Mouse (Mus musculus): ENCODE data around the gene Gm9936. TPM values are rescaled to one million over a fixed set of nuclear protein-coding genes. Genes with fewer than 3 reads are reported as not detected.

The Gm9936 gene
- polyA plus RNA-seq, 1 experiment from 2014 or later = 0.28 TPM

DNA sequence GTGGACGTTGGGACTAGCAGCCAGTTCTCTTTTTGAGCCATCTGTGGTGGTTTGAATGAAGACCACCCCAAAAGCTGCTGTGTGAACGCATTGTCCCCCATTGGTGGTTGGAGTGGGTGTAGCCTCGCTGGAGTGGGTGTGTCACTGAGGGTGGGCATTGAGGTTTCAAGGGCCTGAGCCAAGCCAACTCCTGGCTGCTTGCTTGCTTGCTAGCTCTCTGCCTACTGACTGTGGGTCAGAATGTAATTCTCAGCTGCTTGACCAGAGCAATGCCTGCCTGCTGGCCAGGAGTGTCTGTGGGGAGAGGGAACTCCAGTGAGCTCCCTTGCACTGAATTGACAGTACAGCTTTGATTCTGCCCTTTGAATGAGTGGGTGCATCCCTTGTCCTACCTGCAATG lies 28.7 kb downstream of the Gm9936 start:
- Histone ChIP-seq H3K27me3 (no peaks in the 10 kb centered on the region), H3K4me1 (no peaks in the 10 kb centered on the region), H3K36me3 (no peaks in the 10 kb centered on the region), H3K9ac (no peak overlapping the region), H3K4me3 (no peak overlapping the region), H3K4me2 (replicated peaks) (no peak overlapping the region), H3K9me3 (no peaks in the 10 kb centered on the region), H3K27ac (no peak overlapping the region)
- WGBS = 68% methylated on average over 3 of the region's 3 CpGs
- no peak for ATAC-seq (ENCODE audit: low FRiP score, low read depth)

DNA sequence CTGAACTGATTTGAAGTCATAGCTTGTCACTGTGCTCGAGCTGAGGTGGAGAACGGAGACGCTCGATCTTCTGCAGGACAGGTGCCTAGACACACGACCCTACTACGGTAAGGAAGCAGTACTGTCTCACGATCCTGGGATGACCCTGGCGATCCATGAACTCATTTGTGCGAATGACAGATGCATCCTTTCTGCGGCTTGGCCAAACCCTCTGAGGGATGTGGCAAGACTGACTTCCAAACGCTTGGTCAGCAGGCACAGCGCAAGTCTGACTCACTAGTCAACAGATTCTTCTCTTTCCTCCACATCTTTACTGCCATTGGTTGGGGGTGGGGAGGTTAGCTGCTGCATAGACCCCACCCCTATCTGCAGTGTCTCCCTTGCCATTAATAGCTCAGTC lies 31.1 kb downstream of the Gm9936 start:
- H3K27me3 ChIP-seq = no peaks in the 10 kb centered on the region
- H3K9ac ChIP-seq = no peak overlapping the region
- H3K36me3 ChIP-seq = peaks cover under 1% of the 10 kb centered on the region; the same call in 1 of the 2 replicates
- no peak for ATAC-seq (ENCODE audit: low FRiP score, low read depth)
- H3K27ac ChIP-seq = no peak overlapping the region
- 88% methylated on average over 12 of the region's 12 CpGs for WGBS
- no peaks in the 10 kb centered on the region for H3K4me1 ChIP-seq
- H3K4me3 ChIP-seq = no peak overlapping the region
- no peak overlapping the region for H3K4me2 ChIP-seq (replicated peaks)
- H3K9me3 ChIP-seq = no peaks in the 10 kb centered on the region; the same call in 1 of the 2 replicates

DNA sequence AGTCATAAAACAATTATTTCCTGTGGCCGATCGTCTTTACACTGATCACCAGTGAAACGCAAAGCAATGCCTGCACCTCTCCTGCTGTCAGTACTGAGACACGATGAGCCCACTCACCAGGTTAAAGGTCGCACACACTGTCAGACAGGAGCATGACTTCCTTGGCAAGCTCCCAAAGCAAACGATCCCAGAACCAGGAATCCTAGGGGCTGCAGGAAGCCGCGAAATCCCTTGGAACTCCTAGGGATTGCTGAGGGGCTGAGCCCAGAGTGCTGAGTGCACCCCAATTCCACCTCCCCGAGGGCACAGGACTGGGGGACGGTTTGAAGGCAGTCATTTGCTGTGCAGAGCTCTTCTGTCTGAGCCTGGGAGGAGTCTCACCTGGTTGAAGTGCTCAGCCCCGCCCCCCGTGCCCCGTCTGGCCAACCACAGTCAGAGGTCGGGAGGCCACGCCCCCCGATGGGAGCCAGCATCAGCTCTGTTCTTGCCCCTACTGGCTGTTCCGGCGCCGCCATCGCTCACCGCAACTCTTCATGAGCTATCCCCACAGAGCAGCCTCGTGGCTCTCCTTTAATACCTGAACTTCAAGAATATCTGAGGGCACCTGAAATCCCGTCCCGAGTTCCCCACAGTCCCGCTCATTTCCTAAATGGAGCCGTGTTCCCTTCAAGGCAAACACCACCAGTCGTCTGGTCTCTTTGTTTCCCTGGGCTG lies 32.3 kb downstream of the Gm9936 start:
- Histone ChIP-seq H3K27me3 (no peaks in the 10 kb centered on the region), H3K9me3 (peaks cover 5% of the 10 kb centered on the region), H3K4me2 (replicated peaks) (peak overlapping the region; percentile 62), H3K36me3 (peaks cover 13% of the 10 kb centered on the region), H3K4me3 (peak overlapping the region; percentile 41), H3K9ac (peak overlapping the region; percentile 46), H3K27ac (peak overlapping the region; percentile 49; the same call in 1 of the 2 replicates), H3K4me1 (no peaks in the 10 kb centered on the region)
- ATAC-seq (ENCODE audit: low FRiP score, low read depth) = peak; percentile 86
- WGBS = 9% methylated on average over 27 of the region's 27 CpGs

DNA sequence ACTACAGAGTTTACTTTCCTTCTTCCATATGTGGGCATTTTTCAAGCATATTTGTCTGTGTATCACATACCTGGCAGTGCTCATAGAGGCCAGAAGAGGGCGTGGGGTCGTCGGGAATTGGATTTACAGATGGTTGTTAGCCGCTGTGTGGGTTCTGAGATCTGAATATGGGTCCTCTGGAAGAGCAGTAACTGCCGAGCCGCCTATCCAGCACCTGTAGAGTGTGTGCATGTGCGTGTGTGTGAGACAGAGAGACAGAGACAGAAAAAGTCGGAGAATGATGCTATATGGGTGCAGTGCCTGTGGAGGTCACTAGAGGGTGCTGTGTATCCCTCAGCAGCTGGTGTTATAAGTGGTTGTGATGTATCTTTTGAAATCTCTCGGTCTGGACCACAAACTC lies 34.3 kb downstream of the Gm9936 start:
- Histone ChIP-seq H3K27me3 (no peaks in the 10 kb centered on the region), H3K36me3 (peaks cover 21% of the 10 kb centered on the region), H3K27ac (no peak overlapping the region), H3K4me2 (replicated peaks) (peak overlapping the region; percentile 32; the same call in 1 of the 2 replicates), H3K9ac (no peak overlapping the region), H3K4me1 (no peaks in the 10 kb centered on the region), H3K9me3 (peaks cover 5% of the 10 kb centered on the region), H3K4me3 (no peak overlapping the region)
- 20% methylated on average over 9 of the region's 9 CpGs for WGBS
- no peak for ATAC-seq (ENCODE audit: low FRiP score, low read depth)

DNA sequence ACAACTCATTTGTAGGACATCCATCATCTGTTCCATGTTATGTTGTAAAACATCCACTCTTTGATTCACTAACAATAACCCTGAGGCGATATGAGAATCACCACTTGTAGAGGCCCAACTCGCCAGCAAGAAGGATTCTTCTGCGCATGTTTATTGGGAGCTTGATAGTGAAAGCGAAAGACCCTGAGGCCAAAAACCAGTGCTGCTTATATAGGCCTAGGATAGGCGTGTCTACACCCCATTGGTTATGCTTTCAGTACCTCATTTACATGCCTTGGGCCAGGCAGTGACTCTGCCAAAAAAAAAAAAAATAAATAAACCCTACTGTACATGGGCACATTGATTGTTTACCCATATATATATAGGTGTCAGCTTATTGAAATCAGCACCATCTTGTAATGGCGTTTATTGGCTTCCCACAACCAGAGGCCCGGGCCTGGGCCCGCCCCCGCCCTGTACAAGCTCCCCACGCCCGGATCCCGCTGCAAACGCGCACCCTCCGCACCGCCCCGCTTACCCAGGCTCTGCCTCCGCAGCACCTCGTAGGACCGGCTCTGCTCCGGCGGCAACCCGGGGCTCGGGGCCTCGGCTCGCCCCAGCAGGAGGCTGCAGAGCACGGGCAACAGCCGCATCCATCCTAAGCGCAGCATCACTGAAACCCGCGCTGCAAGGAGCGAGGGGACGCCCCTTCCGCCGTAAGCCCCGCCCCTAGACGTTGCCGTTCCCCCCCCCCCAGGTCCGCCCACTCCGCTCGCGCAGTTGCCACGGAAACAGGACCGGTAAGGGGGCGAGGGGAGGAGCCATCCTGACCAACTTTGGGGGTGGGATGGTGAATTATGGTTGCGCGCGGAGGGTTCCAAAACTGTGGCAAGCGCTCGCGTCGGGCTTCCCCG lies 35.4 kb downstream of the Gm9936 start, which contains the start of gene 1500011B03Rik:
Gene 1500011B03Rik, minus strand, starts transcription at position 673 of the 893 bp plus-strand sequence.
- 8% methylated on average over 53 of the region's 53 CpGs for WGBS
- Histone ChIP-seq H3K4me2 (replicated peaks) (peak within 1 kb of the TSS; percentile 64), H3K27me3 (no peaks in the 10 kb centered on the region), H3K4me3 (peak within 1 kb of the TSS; percentile 77), H3K4me1 (no peaks in the 10 kb centered on the region), H3K27ac (peak within 1 kb of the TSS; percentile 69; the same call in 1 of the 2 replicates), H3K9me3 (peaks cover 5% of the 10 kb centered on the region), H3K36me3 (peaks cover 21% of the 10 kb centered on the region), H3K9ac (peak within 1 kb of the TSS; percentile 87)
- peak; percentile 88 for ATAC-seq (ENCODE audit: low FRiP score, low read depth)

DNA sequence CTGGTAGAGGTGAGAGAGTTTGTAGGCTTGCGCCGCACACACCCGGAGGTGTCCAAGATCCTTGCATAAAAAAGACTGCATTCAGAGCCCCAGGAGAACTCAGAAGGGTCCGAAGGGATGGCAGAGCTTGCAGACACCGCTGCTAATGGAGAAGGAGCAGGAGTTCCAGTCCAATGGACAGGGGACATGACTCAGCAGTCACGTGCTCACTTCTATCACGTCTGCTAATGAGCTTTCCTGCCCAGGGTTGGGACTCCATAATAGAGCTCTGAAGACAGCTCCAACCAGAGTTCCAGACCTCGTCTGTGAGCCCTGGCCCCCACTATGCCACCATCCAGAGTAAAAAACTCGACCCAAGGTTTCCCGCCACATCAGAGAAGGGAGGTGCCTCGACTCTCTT lies 40.4 kb downstream of the Gm9936 start:
- no peak overlapping the region for H3K27ac ChIP-seq
- 82% methylated on average over 11 of the region's 11 CpGs for WGBS
- peaks cover 11% of the 10 kb centered on the region for H3K9me3 ChIP-seq
- H3K4me3 ChIP-seq = no peak overlapping the region
- H3K27me3 ChIP-seq = no peaks in the 10 kb centered on the region
- ATAC-seq (ENCODE audit: low FRiP score, low read depth) = no peak
- H3K4me2 ChIP-seq (replicated peaks) = no peak overlapping the region
- H3K4me1 ChIP-seq = no peaks in the 10 kb centered on the region
- peaks cover 33% of the 10 kb centered on the region for H3K36me3 ChIP-seq
- H3K9ac ChIP-seq = no peak overlapping the region

DNA sequence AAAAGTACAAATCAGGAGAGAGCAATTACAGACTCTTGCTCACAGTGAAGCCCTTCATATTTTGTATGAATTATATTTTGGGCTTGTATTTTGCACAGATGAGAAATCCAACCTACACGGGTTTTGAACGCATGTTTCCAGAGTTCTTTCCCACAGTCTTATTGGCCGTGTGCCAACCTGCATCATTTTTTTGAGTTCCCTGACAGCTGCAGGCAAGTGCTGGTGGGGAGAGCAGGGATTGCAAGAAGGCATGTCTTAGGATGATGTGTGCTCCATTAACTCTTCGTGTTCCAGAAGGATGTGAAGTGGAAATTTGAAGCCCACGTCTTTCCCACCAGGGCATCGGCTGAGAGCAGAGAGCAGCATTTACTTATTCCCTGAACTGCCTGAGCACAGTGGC lies 41.9 kb downstream of the Gm9936 start:
- H3K27ac ChIP-seq = no peak overlapping the region
- peaks cover 10% of the 10 kb centered on the region; the same call in 1 of the 2 replicates for H3K4me1 ChIP-seq
- no peak for ATAC-seq (ENCODE audit: low FRiP score, low read depth)
- 59% methylated on average over 6 of the region's 6 CpGs for WGBS
- peaks cover 9% of the 10 kb centered on the region for H3K9me3 ChIP-seq
- no peak overlapping the region for H3K9ac ChIP-seq
- H3K27me3 ChIP-seq = no peaks in the 10 kb centered on the region
- no peak overlapping the region for H3K4me2 ChIP-seq (replicated peaks)
- no peak overlapping the region for H3K4me3 ChIP-seq
- H3K36me3 ChIP-seq = peaks cover 25% of the 10 kb centered on the region

DNA sequence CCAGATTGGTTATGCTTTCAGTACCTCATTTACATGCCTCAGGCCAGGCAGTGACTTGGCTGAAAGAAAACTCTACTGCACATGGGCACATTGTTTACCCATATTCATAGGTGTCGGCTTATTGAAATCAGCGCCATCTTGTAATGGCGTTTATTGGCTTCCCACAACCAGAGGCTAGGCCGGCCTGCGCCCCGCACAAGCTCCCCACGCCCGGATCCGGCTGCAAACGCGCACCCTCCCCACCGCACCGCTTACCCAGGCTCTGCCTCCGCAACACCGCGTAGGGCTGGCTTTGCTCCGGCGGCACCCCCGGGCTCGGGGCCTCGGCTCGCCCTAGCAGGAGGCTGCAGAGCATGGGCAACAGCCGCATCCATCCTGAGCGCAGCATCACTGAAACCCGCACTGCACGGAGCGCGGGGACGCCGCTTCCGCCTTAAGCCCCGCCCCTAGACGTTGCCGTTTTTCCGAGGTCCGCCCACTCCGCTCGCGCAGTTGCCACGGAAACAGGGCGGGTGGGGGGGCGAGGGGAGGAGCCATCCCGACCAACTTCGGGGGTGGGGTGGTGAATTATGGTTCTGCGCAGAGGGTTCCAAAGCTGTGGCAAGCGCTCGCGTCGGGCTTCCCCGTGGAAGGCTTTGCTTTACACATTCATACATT lies 44.8 kb downstream of the Gm9936 start:
- peaks cover 6% of the 10 kb centered on the region; the same call in 1 of the 2 replicates for H3K9me3 ChIP-seq
- H3K9ac ChIP-seq = peak overlapping the region; percentile 86
- H3K4me1 ChIP-seq = peaks cover 16% of the 10 kb centered on the region; the same call in 1 of the 2 replicates
- H3K27me3 ChIP-seq = no peaks in the 10 kb centered on the region
- ATAC-seq (ENCODE audit: low FRiP score, low read depth) = peak; percentile 95
- WGBS = under 1% methylated on average over 50 of the region's 50 CpGs
- peak overlapping the region; percentile 76 for H3K27ac ChIP-seq
- H3K36me3 ChIP-seq = peaks cover 29% of the 10 kb centered on the region
- H3K4me3 ChIP-seq = peak overlapping the region; percentile 94
- H3K4me2 ChIP-seq (replicated peaks) = peak overlapping the region; percentile 64

DNA sequence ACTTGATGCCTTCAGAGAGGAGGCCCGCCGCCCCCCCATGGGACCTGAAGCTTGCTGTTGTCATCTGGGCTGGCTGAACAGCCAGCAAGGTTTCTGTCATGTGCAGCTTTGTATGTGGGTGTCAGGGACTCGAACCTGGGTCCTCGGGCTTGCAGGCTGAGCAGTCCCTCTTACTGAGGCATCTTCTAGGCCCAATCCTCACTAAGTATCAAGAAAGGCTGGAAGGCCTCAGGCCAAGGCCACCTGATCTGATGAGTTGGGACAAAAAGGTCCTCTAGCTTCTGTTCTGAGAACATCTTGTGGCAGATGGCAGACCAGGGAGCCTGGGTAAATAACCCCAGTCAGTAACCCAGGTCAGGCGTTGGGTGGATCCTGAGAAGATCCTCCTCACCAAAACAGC lies 48.7 kb downstream of the Gm9936 start:
- no peaks in the 10 kb centered on the region for H3K9me3 ChIP-seq
- H3K4me1 ChIP-seq = peaks cover 45% of the 10 kb centered on the region
- no peak overlapping the region for H3K27ac ChIP-seq
- WGBS = 96% methylated on average over 5 of the region's 5 CpGs
- no peaks in the 10 kb centered on the region for H3K27me3 ChIP-seq
- ATAC-seq (ENCODE audit: low FRiP score, low read depth) = no peak
- no peak overlapping the region for H3K4me3 ChIP-seq
- H3K9ac ChIP-seq = no peak overlapping the region
- peaks cover 42% of the 10 kb centered on the region for H3K36me3 ChIP-seq
- no peak overlapping the region for H3K4me2 ChIP-seq (replicated peaks)

DNA sequence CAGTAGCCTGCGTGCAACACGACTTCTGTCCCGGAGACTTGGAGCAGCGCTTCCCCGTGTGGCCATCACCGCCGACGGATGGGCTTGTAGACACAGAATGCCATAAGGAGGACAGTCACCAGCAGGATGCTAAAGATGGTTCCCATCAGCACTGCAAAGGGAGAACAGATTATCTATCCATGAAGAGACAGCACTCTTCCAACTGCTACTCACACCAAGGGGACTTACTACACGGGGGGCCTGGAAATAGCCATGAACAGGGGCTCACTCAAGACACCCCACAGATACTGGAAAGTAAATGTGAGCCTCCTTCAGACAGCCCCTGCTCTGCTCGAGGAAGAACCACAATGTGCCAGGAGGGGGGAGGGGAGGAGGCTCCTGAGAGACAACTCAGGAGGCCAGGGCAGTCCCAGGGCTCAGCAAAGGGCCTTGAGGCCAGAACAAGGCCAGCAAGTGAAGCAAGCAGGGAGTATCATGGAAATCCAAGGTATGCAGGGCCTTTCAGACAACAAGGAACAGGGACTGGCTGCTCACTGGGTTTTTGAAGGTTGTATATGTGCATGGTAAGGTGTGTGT lies 49.2 kb downstream of the Gm9936 start:
- no peak overlapping the region for H3K4me3 ChIP-seq
- 81% methylated on average over 10 of the region's 10 CpGs for WGBS
- no peak for ATAC-seq (ENCODE audit: low FRiP score, low read depth)
- no peak overlapping the region for H3K4me2 ChIP-seq (replicated peaks)
- H3K9me3 ChIP-seq = no peaks in the 10 kb centered on the region
- no peaks in the 10 kb centered on the region for H3K27me3 ChIP-seq
- no peak overlapping the region for H3K27ac ChIP-seq
- H3K4me1 ChIP-seq = peaks cover 45% of the 10 kb centered on the region
- peaks cover 47% of the 10 kb centered on the region for H3K36me3 ChIP-seq
- no peak overlapping the region for H3K9ac ChIP-seq

DNA sequence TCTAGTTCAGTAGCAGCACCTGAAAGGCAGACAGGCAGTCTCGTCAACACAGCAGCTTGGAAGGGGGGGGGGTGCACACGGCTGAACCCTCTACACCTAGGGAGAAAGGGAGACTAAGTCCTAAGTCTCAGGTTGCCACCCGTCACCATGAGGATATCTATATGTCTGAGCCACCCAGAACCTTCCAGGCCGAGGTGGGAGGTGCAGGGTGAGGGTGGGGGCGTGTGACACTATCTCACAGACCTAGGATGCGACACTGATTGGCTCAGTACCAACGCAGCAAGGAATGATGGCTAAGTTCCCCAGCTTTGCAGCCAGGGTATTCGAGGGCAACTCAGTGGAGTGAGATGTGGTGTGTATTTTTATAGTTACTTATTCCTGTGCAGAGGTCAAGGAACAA lies 50.1 kb downstream of the Gm9936 start:
- 51% methylated on average over 8 of the region's 8 CpGs for WGBS
- Histone ChIP-seq H3K4me2 (replicated peaks) (no peak overlapping the region), H3K4me3 (no peak overlapping the region), H3K4me1 (peaks cover 45% of the 10 kb centered on the region), H3K9me3 (no peaks in the 10 kb centered on the region), H3K27me3 (no peaks in the 10 kb centered on the region), H3K36me3 (peaks cover 56% of the 10 kb centered on the region), H3K9ac (no peak overlapping the region), H3K27ac (no peak overlapping the region)
- ATAC-seq (ENCODE audit: low FRiP score, low read depth) = no peak
